Mouse (Mus musculus) erythroblast, embryonic 14.5 days (primary cell): ENCODE measurements around the gene Krt7.

Experiments
- GATA1 ChIP-seq: IDR thresholded peaks from 2 replicates; pipeline ENCODE4 v1.6.1; 2012; ENCODE audit warnings: low read length, inconsistent platforms, mixed read lengths
- TAL1 ChIP-seq: IDR thresholded peaks from 3 replicates; pipeline ENCODE4 v1.6.1; 2012; ENCODE audit warnings: low read length, inconsistent platforms, mixed read lengths

- TF ChIP-seq TAL1: no peak
- TF ChIP-seq GATA1: no peak
Observed at GRCm38 (mm10) chr15:101458361-101458930, 47.6 kb downstream of the Krt7 start.
